Mouse (Mus musculus) embryonic facial prominence, embryonic 11.5 days (tissue): ENCODE results near the gene Hbs1l. TPM values are rescaled to one million over a fixed set of nuclear protein-coding genes. Genes with fewer than 3 reads are reported as not detected.

Experiments used
- ATAC-seq: fragments of 200-750 bp; cut with Nextera tagmentation; replicated peaks from 2 replicates; pipeline ENCODE4 v1.8.0; 2017; ENCODE audit warnings: low read depth; ENCODE audit not compliant: insufficient number of reproducible peaks, low FRiP score, low TSS enrichment
- DNase-seq: peaks from one replicate; pipeline ENCODE4 v3.0.0-alpha.2; 2015; ENCODE audit warnings: low spot score
- H3K27ac ChIP-seq: fragments of 300-500 bp; sonication (generic); replicated peaks from 2 replicates; pipeline ENCODE4 v1.5.1; 2014; ENCODE audit warnings: mild to moderate bottlenecking, low read depth, low read length, control low read depth
- H3K27me3 ChIP-seq: fragments of 300-500 bp; sonication (generic); 2 replicates; pipeline ENCODE4 v1.6.1; 2014; ENCODE audit warnings: mild to moderate bottlenecking, low read length, moderate library complexity, mixed read lengths; ENCODE audit not compliant: control insufficient read depth, insufficient read depth
- H3K36me3 ChIP-seq: fragments of 300-500 bp; sonication (generic); replicated peaks from 2 replicates; pipeline ENCODE4 v1.6.1; 2014; ENCODE audit warnings: low read depth, mild to moderate bottlenecking, low read length, moderate library complexity, mixed read lengths; ENCODE audit not compliant: control insufficient read depth, insufficient read depth
- H3K4me1 ChIP-seq: fragments of 300-500 bp; sonication (generic); 2 replicates; pipeline ENCODE4 v1.6.1; 2014; ENCODE audit warnings: low read length, mixed read lengths; ENCODE audit not compliant: control insufficient read depth, insufficient read depth
- H3K4me2 ChIP-seq: fragments of 300-500 bp; sonication (generic); 2 replicates; pipeline ENCODE4 v1.6.1; 2014; ENCODE audit warnings: low read depth, mild to moderate bottlenecking, control low read depth, low read length, moderate library complexity
- H3K4me3 ChIP-seq: fragments of 300-500 bp; sonication (generic); 2 replicates; pipeline ENCODE4 v1.5.1; 2014; ENCODE audit warnings: low read depth, low read length, control low read depth
- H3K9ac ChIP-seq: fragments of 300-500 bp; sonication (generic); replicated peaks from 2 replicates; pipeline ENCODE4 v1.6.1; 2014; ENCODE audit warnings: mild to moderate bottlenecking, control low read depth, low read length
- H3K9me3 ChIP-seq: fragments of 300-500 bp; sonication (generic); replicated peaks from 2 replicates; pipeline ENCODE4 v1.6.1; 2016; ENCODE audit warnings: mild to moderate bottlenecking, low read length, inconsistent platforms, mixed read lengths; ENCODE audit not compliant: control insufficient read depth
- WGBS: fragments of 180-500 bp; shearing (Covaris S2); extraction: QIAGEN DNeasy Blood & Tissue Kit; methylation state at CpG from one replicate; pipeline ENCODE4 v1.1.7; 2014; 5-methylcytosine and 5-hydroxymethylcytosine counted together
- polyA plus RNA-seq: library from polyadenylated mRNA; unstranded; fragments of >200 nt; fragmentation: Nextera tagmentation; extraction: Ambion mirVana; gene quantifications from 2 replicates; pipeline ENCODE4 v1.2.1, GENCODE M21; 2014

Gene Hbs1l
- polyA plus RNA-seq, 1 experiment from 2014 or later = 134 TPM

GRCm38 (mm10) chr10:21265188-21265587 is 30.6 kb upstream of the Hbs1l start:
- H3K4me3 ChIP-seq = no peak overlapping the region
- H3K4me1 ChIP-seq = no peaks in the 10 kb centered on the region
- H3K9ac ChIP-seq = no peak overlapping the region
- no peak overlapping the region for H3K27ac ChIP-seq
- WGBS = 84% methylated on average over 11 of the region's 11 CpGs
- ATAC-seq (no peak), DNase-seq (no peak)
- H3K9me3 ChIP-seq = no peaks in the 10 kb centered on the region
- H3K4me2 ChIP-seq = no peak overlapping the region
- no peaks in the 10 kb centered on the region for H3K36me3 ChIP-seq
- H3K27me3 ChIP-seq = no peaks in the 10 kb centered on the region

DNA sequence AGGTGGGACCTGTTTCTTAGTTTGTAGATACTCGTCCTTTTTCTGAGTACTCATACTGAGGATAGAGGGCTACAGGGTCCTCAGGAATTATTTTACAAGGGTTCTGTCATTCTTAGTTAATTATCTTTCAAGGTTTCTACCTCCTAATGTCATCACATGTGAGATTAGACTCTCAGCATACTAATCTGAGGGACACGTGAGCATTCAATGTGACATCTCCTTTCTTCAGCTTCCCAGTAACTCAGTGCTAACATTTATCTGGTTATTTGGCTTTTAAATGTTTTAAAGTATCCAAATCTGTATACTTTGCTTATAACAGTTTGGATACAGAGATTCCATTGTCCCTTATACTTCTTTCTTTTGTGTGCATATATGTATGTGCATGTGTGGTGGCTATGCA is 28.3 kb upstream of the Hbs1l start:
- Histone ChIP-seq H3K4me1 (no peaks in the 10 kb centered on the region), H3K4me3 (no peak overlapping the region), H3K9me3 (no peaks in the 10 kb centered on the region), H3K27me3 (no peaks in the 10 kb centered on the region), H3K27ac (no peak overlapping the region), H3K9ac (no peak overlapping the region), H3K36me3 (no peaks in the 10 kb centered on the region), H3K4me2 (no peak overlapping the region)
- ATAC-seq = no peak
- 87% methylated on average over 2 of the region's 2 CpGs for WGBS
- DNase-seq = no peak

- Histone ChIP-seq H3K9me3 (no peaks in the 10 kb centered on the region), H3K36me3 (no peaks in the 10 kb centered on the region), H3K27ac (no peak overlapping the region), H3K27me3 (no peaks in the 10 kb centered on the region), H3K9ac (no peak overlapping the region), H3K4me1 (no peaks in the 10 kb centered on the region), H3K4me3 (no peak overlapping the region), H3K4me2 (no peak overlapping the region)
- no peak for ATAC-seq
- 81% methylated on average over 6 of the region's 6 CpGs for WGBS
- no peak for DNase-seq
Measured at GRCm38 (mm10) chr10:21268786-21269410, 26.9 kb upstream of the Hbs1l start.

- Histone ChIP-seq H3K9me3 (no peaks in the 10 kb centered on the region), H3K9ac (no peak overlapping the region), H3K4me2 (no peak overlapping the region), H3K4me3 (no peak overlapping the region), H3K4me1 (no peaks in the 10 kb centered on the region), H3K36me3 (no peaks in the 10 kb centered on the region), H3K27ac (no peak overlapping the region), H3K27me3 (no peaks in the 10 kb centered on the region)
- WGBS = 80% methylated on average over 2 of the region's 2 CpGs
- ATAC-seq = no peak
- no peak for DNase-seq
Measured at GRCm38 (mm10) chr10:21269920-21270319, 25.9 kb upstream of the Hbs1l start.

DNA sequence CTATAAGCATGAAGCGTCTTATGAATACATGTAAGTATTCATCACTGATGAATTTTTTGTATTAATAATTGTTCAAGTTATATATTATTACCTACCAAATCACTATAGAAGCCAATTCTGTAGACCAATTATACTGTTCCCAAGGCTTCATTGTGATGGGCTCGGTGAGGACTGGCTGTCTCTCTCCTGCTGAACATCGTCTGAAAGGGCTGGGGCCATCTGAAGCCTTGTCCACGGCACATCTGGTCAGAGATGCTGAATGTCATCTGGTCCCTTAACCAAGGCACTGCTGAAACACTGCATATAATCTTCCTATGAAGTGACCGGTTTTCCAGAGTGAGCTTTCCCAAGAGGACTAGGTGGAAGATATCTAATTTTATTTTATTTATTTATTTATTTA is 24.9 kb upstream of the Hbs1l start:
- DNase-seq (no peak), ATAC-seq (no peak)
- Histone ChIP-seq H3K27ac (no peak overlapping the region), H3K27me3 (no peaks in the 10 kb centered on the region), H3K4me1 (no peaks in the 10 kb centered on the region), H3K36me3 (no peaks in the 10 kb centered on the region), H3K9ac (no peak overlapping the region), H3K4me2 (no peak overlapping the region), H3K9me3 (no peaks in the 10 kb centered on the region), H3K4me3 (no peak overlapping the region)
- 86% methylated on average over 5 of the region's 5 CpGs for WGBS

DNA sequence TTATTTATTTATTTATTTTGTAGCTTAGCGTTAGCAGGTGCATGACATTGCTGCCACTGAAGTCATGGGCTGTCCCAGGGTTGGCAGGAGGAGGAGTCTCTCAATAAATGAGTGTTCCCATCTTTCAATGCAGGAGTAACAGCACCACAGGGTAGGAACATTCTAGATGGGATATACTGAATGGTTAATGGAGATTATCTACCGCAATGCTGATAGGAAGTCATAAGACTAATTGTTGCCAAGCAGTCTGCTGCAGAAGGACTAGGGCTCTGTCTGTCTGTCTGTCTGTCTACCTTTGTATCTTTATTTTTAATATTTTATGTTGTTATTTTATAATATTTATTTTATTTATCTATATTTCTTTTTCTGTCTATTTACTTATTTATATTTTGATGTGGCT is 24.5 kb upstream of the Hbs1l start:
- 92% methylated on average over 2 of the region's 2 CpGs for WGBS
- no peak overlapping the region for H3K9ac ChIP-seq
- no peak overlapping the region for H3K4me2 ChIP-seq
- no peak overlapping the region for H3K4me3 ChIP-seq
- no peaks in the 10 kb centered on the region for H3K9me3 ChIP-seq
- ATAC-seq (no peak), DNase-seq (no peak)
- no peaks in the 10 kb centered on the region for H3K36me3 ChIP-seq
- no peaks in the 10 kb centered on the region for H3K4me1 ChIP-seq
- H3K27ac ChIP-seq = no peak overlapping the region
- no peaks in the 10 kb centered on the region for H3K27me3 ChIP-seq

GRCm38 (mm10) chr10:21271785-21272184 is 24.0 kb upstream of the Hbs1l start:
- DNase-seq = no peak
- H3K9me3 ChIP-seq = no peaks in the 10 kb centered on the region
- H3K4me2 ChIP-seq = no peak overlapping the region
- H3K9ac ChIP-seq = no peak overlapping the region
- H3K27ac ChIP-seq = no peak overlapping the region
- no peaks in the 10 kb centered on the region for H3K27me3 ChIP-seq
- H3K4me1 ChIP-seq = no peaks in the 10 kb centered on the region
- ATAC-seq = no peak
- 66% methylated on average over 6 of the region's 6 CpGs for WGBS
- H3K4me3 ChIP-seq = no peak overlapping the region
- no peaks in the 10 kb centered on the region for H3K36me3 ChIP-seq

DNA sequence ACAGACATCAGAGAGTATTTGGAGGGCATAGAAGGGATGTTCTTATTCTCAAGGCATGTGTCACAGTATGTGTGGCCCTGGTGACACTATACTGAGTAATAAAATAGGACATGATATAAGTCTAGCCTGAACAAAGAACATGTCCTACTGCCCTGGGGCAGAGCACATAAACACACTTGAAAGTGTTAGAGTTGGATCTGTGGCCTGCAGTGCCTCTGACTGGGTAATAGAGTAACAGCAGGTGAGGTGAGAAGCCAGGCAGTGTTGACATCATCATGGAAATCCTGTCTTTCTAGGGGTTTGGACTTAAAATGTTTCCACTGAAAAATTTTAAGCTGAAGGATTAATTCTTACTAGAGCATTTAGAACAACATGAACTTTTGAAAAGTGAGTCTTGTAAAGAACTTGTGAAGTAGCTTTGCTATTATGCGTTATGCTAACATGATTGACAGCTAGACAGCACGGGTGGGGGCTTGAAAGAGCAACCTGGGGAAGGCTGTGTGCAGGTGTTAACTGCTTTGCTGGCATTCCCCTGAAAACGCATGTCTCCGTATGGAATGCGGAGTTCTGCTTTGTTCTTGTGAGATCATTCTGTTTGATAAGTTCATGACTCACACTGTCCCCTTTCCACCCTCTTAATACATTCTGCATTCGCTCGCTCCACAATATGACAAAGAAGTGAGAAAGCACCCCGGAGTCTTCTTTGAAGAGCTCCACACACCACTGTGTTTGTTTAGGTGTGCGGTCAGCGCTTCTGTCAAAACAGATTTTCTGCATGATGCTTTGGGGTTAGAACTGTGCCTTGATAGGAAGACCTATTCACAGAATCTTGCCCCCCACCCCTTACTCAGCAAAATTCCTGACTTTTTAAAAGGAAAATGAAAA is 8.3 kb upstream of the Hbs1l start:
- H3K9ac ChIP-seq = no peak overlapping the region
- no peaks in the 10 kb centered on the region for H3K9me3 ChIP-seq
- H3K4me2 ChIP-seq = no peak overlapping the region
- ATAC-seq (no peak), DNase-seq (no peak)
- no peaks in the 10 kb centered on the region for H3K4me1 ChIP-seq
- H3K4me3 ChIP-seq = no peak overlapping the region
- H3K27ac ChIP-seq = no peak overlapping the region
- 71% methylated on average over 10 of the region's 10 CpGs for WGBS
- H3K27me3 ChIP-seq = no peaks in the 10 kb centered on the region
- no peaks in the 10 kb centered on the region for H3K36me3 ChIP-seq
